Comparison of ENCODE assay signal across 8 mouse cellular contexts in the genomic region with DNA sequence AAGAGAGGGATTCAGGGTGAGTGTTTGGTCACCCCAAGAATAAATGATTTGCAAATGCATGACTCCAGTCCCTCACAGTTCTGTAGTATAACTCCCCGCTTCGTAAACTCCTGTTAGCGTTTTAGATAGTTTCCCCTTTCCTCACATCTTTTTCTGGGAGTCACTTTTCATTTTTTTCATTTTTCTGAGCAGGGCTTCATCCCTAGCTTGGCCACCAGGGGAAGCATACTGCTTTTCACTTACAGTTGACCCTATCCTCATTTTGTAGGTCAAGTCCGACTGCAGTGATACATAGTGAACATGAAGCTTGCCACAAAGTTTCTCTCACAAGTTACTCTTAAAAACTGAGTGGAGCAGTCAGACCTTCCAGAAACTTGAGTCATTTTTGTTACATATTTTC. TPM values are rescaled to one million over a fixed set of nuclear protein-coding genes. Genes with fewer than 3 reads are reported as not detected.
A peak's percentile ranks its signal among the peaks of the same experiment; 100 is the strongest.
DNase-seq lines count a peak whose midpoint lies in the region; ATAC-seq and TF ChIP-seq lines count a peak whose summit lies in the region.

No protein-coding gene starts in this region.

- H3K4me3 ChIP-seq in E14TG2a.4 (replicated peaks; ENCODE audit: low read length): no peak overlapping the region
- peak overlapping the region; percentile 94 for H3K4me3 ChIP-seq in bone marrow macrophage, adult 2 months (ENCODE audit: insufficient read depth, low read length)
- peak overlapping the region; percentile 99 for H3K4me3 ChIP-seq in forebrain, embryonic 11.5 days (ENCODE audit: low read depth, low read length)
- H3K4me3 ChIP-seq in hindbrain, postnatal 0 days (ENCODE audit: low read length): peak overlapping the region; percentile 79
- peak overlapping the region; percentile 98 for H3K4me3 ChIP-seq in liver, embryonic 15.5 days (replicated peaks)
- H3K4me3 ChIP-seq in neural tube, embryonic 11.5 days (ENCODE audit: low read depth, low read length): no peak overlapping the region

- H3K27ac ChIP-seq in bone marrow macrophage, adult 2 months (ENCODE audit: insufficient read depth, low read depth, low read length): no peak overlapping the region
- H3K27ac ChIP-seq in forebrain, embryonic 11.5 days (ENCODE audit: low read depth, low read length): no peak overlapping the region
- H3K27ac ChIP-seq in hindbrain, postnatal 0 days: no peak overlapping the region
- no peak overlapping the region; the same call in 1 of the 2 replicates for H3K27ac ChIP-seq in liver, embryonic 15.5 days (replicated peaks)
- no peak overlapping the region for H3K27ac ChIP-seq in neural tube, embryonic 11.5 days (ENCODE audit: low read depth, low read length)

- peak overlapping the region; percentile 75 for H3K4me2 ChIP-seq in forebrain, embryonic 11.5 days (ENCODE audit: low read depth, low read length, severe bottlenecking)
- peak overlapping the region; percentile 96 for H3K4me2 ChIP-seq in hindbrain, postnatal 0 days (ENCODE audit: low read depth, low read length)
- H3K4me2 ChIP-seq in liver, embryonic 15.5 days: peak overlapping the region; percentile 98
- H3K4me2 ChIP-seq in neural tube, embryonic 11.5 days (ENCODE audit: low read depth): peak overlapping the region; percentile 60

- no peak for DNase-seq in forebrain, embryonic 11.5 days (ENCODE audit: low spot score)
- DNase-seq in hindbrain, postnatal 0 days (ENCODE audit: low spot score): peak; percentile 61
- DNase-seq in neural tube, embryonic 11.5 days (ENCODE audit: low spot score): no peak
- no peak for DNase-seq in right cerebral cortex, adult 2 months (ENCODE audit: low spot score in 2 of 2)

- H3K36me3 ChIP-seq in E14TG2a.4 (ENCODE audit: insufficient read depth, low read length): peaks cover 13% of the 10 kb centered on the region
- no peaks in the 10 kb centered on the region for H3K36me3 ChIP-seq in forebrain, embryonic 11.5 days (ENCODE audit: control insufficient read depth, insufficient read depth, low read length)
- H3K36me3 ChIP-seq in hindbrain, postnatal 0 days (ENCODE audit: insufficient read depth, low read length): no peaks in the 10 kb centered on the region
- peaks cover 18% of the 10 kb centered on the region for H3K36me3 ChIP-seq in liver, embryonic 15.5 days (replicated peaks)
- peaks cover 2% of the 10 kb centered on the region; the same call in 1 of the 2 replicates for H3K36me3 ChIP-seq in neural tube, embryonic 11.5 days (ENCODE audit: control insufficient read depth, insufficient read depth, low read length)

- ATAC-seq in forebrain, embryonic 11.5 days (replicated peaks; ENCODE audit: low FRiP score): no peak
- no peak for ATAC-seq in hindbrain, postnatal 0 days
- ATAC-seq in liver, embryonic 15.5 days (ENCODE audit: insufficient read depth): no peak
- no peak for ATAC-seq in neural tube, embryonic 11.5 days (ENCODE audit: insufficient read depth, low FRiP score, low TSS enrichment)
- ATAC-seq in frontal cortex, adult (ENCODE audit: low TSS enrichment): no peak

- TF ChIP-seq POLR2A in bone marrow macrophage, adult 2 months (IDR thresholded peaks at IDR 0.05; ENCODE audit: borderline replicate concordance, low read depth, low read length): no peak

- H3K9me3 ChIP-seq in E14TG2a.4 (ENCODE audit: low read length): no peaks in the 10 kb centered on the region
- H3K9me3 ChIP-seq in forebrain, embryonic 11.5 days (ENCODE audit: control insufficient read depth, low read length): no peaks in the 10 kb centered on the region
- H3K9me3 ChIP-seq in hindbrain, postnatal 0 days (ENCODE audit: low read length): no peaks in the 10 kb centered on the region
- H3K9me3 ChIP-seq in liver, embryonic 15.5 days (replicated peaks): no peaks in the 10 kb centered on the region
- no peaks in the 10 kb centered on the region for H3K9me3 ChIP-seq in neural tube, embryonic 11.5 days (ENCODE audit: control insufficient read depth, low read length)

- H3K27me3 ChIP-seq in E14TG2a.4 (ENCODE audit: insufficient read depth, low read length): peaks cover 23% of the 10 kb centered on the region
- H3K27me3 ChIP-seq in forebrain, embryonic 11.5 days (ENCODE audit: control insufficient read depth, insufficient read depth, low read length): no peaks in the 10 kb centered on the region
- no peaks in the 10 kb centered on the region for H3K27me3 ChIP-seq in hindbrain, postnatal 0 days (ENCODE audit: insufficient read depth, low read length)
- no peaks in the 10 kb centered on the region for H3K27me3 ChIP-seq in liver, embryonic 15.5 days
- H3K27me3 ChIP-seq in neural tube, embryonic 11.5 days (ENCODE audit: control insufficient read depth, insufficient read depth, low read length): no peaks in the 10 kb centered on the region

- H3K4me1 ChIP-seq in E14TG2a.4 (replicated peaks; ENCODE audit: low read depth, low read length): peaks cover 38% of the 10 kb centered on the region
- H3K4me1 ChIP-seq in bone marrow macrophage, adult 2 months (ENCODE audit: control insufficient read depth, insufficient read depth, low read length): peaks cover 17% of the 10 kb centered on the region
- H3K4me1 ChIP-seq in forebrain, embryonic 11.5 days (replicated peaks; ENCODE audit: control insufficient read depth, insufficient read depth, low read length): peaks cover 11% of the 10 kb centered on the region; the same call in 1 of the 2 replicates
- H3K4me1 ChIP-seq in hindbrain, postnatal 0 days (ENCODE audit: insufficient read depth, low read length): 0 out of 2 replicates have a peak, but pooled peaks cover 4% of the 10 kb centered on the region
- peaks cover 53% of the 10 kb centered on the region for H3K4me1 ChIP-seq in liver, embryonic 15.5 days (replicated peaks)
- H3K4me1 ChIP-seq in neural tube, embryonic 11.5 days (ENCODE audit: control insufficient read depth, insufficient read depth, low read length): peaks cover 6% of the 10 kb centered on the region; the same call in 1 of the 2 replicates

- WGBS in forebrain, embryonic 11.5 days: 58% methylated on average over 4 of the region's 4 CpGs
- WGBS in hindbrain, postnatal 0 days: 40% methylated on average over 4 of the region's 4 CpGs
- 12% methylated on average over 4 of the region's 4 CpGs for WGBS in liver, embryonic 15.5 days (ENCODE audit: insufficient replicate concordance)
- WGBS in neural tube, embryonic 11.5 days: 59% methylated on average over 4 of the region's 4 CpGs

- TF ChIP-seq CTCF in E14TG2a.4 (conservative IDR thresholded peaks at IDR 0.05; ENCODE audit: low read length): peak; percentile 40
- no peak for TF ChIP-seq CTCF in bone marrow macrophage, adult 2 months (IDR thresholded peaks at IDR 0.05; ENCODE audit: low read depth, low read length)
- peak; percentile 80 for TF ChIP-seq CTCF in hindbrain, postnatal 0 days (IDR thresholded peaks at IDR 0.05; ENCODE audit: low read depth)

- H3K9ac ChIP-seq in forebrain, embryonic 11.5 days (ENCODE audit: low read length): peak overlapping the region; percentile 95; the same call in 1 of the 2 replicates
- no peak overlapping the region for H3K9ac ChIP-seq in hindbrain, postnatal 0 days (replicated peaks; ENCODE audit: low read length)
- H3K9ac ChIP-seq in liver, embryonic 15.5 days: peak overlapping the region; percentile 99
- no peak overlapping the region for H3K9ac ChIP-seq in neural tube, embryonic 11.5 days (ENCODE audit: low read length)

RNA-seq across cellular contexts. Expression of a gene that starts 2.0 kb away (rescaled TPM):
- polyA plus RNA-seq in bone marrow macrophage, adult 2 months (2012; ENCODE audit: insufficient read depth, insufficient read length, missing spikeins): 26.2 and 33.8 TPM in 2 replicates
- 14.2 and 16.0 TPM in 2 replicates for polyA plus RNA-seq in forebrain, embryonic 11.5 days (2014; fragmentation: Nextera tagmentation; extraction: Ambion mirVana)
- 11.1 and 13.1 TPM in 2 replicates for total RNA-seq in hindbrain, postnatal 0 days (2014; rRNA removed)
- 3.0 and 3.1 TPM in 2 replicates for polyA plus RNA-seq in hindbrain, postnatal 0 days (2015; fragmentation: Nextera tagmentation; extraction: Ambion mirVana)
- 4.6 and 5.1 TPM in 2 replicates for polyA plus RNA-seq in liver, embryonic 15.5 days (2015; fragmentation: Nextera tagmentation; extraction: Ambion mirVana)
- 15.3 and 16.1 TPM in 2 replicates for polyA plus RNA-seq in neural tube, embryonic 11.5 days (2014; fragmentation: Nextera tagmentation; extraction: Ambion mirVana)

Comparison
In these comparisons a context has a peak if more than half of its experiments do, and no peak if none do; other contexts are left out.
1. H3K4me3 ChIP-seq: peak in bone marrow macrophage, adult 2 months (single experiment), forebrain, embryonic 11.5 days (single experiment), hindbrain, postnatal 0 days (single experiment) and liver, embryonic 15.5 days (single experiment); none in E14TG2a.4 (single experiment) and neural tube, embryonic 11.5 days (single experiment).
2. H3K9ac ChIP-seq: peak in forebrain, embryonic 11.5 days (single experiment) and liver, embryonic 15.5 days (single experiment); none in hindbrain, postnatal 0 days (single experiment) and neural tube, embryonic 11.5 days (single experiment).
3. Peak in every context shown above with its lines, with median percentiles within 50 percentile points of each other: H3K4me2 ChIP-seq.